Mouse (Mus musculus) lung, postnatal 0 days (tissue): ENCODE results near the gene Cars2.

ENCODE experiments used
- CTCF ChIP-seq: IDR thresholded peaks from 2 replicates; pipeline ENCODE4 v1.5.1; 2016; ENCODE audit warnings: antibody characterized with exemption, mild to moderate bottlenecking
- EP300 ChIP-seq: IDR thresholded peaks from 2 replicates; pipeline ENCODE4 v1.6.1; 2016; ENCODE audit warnings: antibody characterized with exemption, mild to moderate bottlenecking, control low read depth

- TF ChIP-seq CTCF (no peak), EP300 (no peak)
Observed at GRCm38 (mm10) chr8:11481876-11482275, 68.7 kb downstream of the Cars2 start.
